Mouse (Mus musculus): ENCODE results near the gene Scn9a.

The Scn9a gene

DNA sequence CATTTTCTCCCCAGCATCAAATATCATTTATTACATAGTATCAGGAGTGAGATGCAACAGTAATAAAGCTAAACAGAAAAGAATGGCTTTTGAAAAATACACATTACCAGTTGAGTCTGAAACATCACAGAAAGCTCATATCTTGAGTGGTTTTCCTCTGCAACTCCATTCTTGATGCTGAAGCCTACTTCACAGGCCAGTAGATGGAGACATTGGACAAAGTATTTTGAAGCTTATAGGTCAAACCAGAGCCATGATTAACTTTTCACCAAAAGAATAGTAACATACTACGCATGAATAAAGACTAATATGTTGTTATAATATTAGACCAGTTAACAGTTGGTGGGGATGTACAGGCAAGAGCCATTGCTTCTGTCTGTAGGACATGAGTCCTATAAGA, 172.3 kb downstream of the Scn9a start:
- DNase-seq (ENCODE audit: low spot score), result no peak

GRCm38 (mm10) chr2:66440711-66441110, 194.1 kb downstream of the Scn9a start, which contains the start of gene Scn1a:
Gene Scn1a, minus strand, starts transcription at chr2:66440840.
- no peak for DNase-seq (ENCODE audit: low spot score)

GRCm38 (mm10) chr2:66439764-66440471, 194.8 kb downstream of the Scn9a start:
- no peak for DNase-seq (ENCODE audit: low spot score)

- no peak for DNase-seq (ENCODE audit: low spot score)
These were observed 198.5 kb downstream of the Scn9a start for GRCm38 (mm10) chr2:66436286-66436685.
